Mouse (Mus musculus): Measurements from ENCODE around the gene Jak3.
"Not testable (repeated sequence)": the region's sequence is repeated elsewhere in the genome, so short reads cannot be mapped to it uniquely, and the experiment has no call there.

- TF ChIP-seq CTCF (IDR thresholded peaks at IDR 0.05; ENCODE audit: control insufficient read depth, insufficient read depth, low read length); POLR2A (IDR thresholded peaks at IDR 0.05; ENCODE audit: borderline replicate concordance, control insufficient read depth, low read depth, low read length): not testable (repeated sequence)
Observed at GRCm38 (mm10) chr8:71703400-71703799, 27.3 kb downstream of the Jak3 start.

All from bone marrow, adult 2 months (tissue).